In genomic region chr8:88537998-88538975, GRCm38 (mm10) we compare ENCODE assay signal across 9 mouse cellular contexts. TPM values are rescaled to one million over a fixed set of nuclear protein-coding genes. Genes with fewer than 3 reads are reported as not detected.
DNase-seq lines count a peak whose midpoint lies in the region; ATAC-seq and TF ChIP-seq lines count a peak whose summit lies in the region.
"Had no signal": no experiment of that assay in that cellular context is flagged by ENCODE, and none has a peak within 500 bp of the region (broad histone marks: within the 10 kb centered on the region; RNA-seq: fewer than 3 reads in every experiment).

No protein-coding gene starts in this region.

- no peak for TF ChIP-seq CTCF in kidney, postnatal 0 days (IDR thresholded peaks at IDR 0.05; ENCODE audit: low read depth)

- WGBS in heart, embryonic 15.5 days, result 47% methylated on average over 19 of the region's 19 CpGs
- 29% methylated on average over 19 of the region's 19 CpGs for WGBS in kidney, postnatal 0 days
- WGBS in midbrain, embryonic 14.5 days, result 71% methylated on average over 19 of the region's 19 CpGs

- DNase-seq in layer of hippocampus, adult 18-20 months (ENCODE audit: low spot score in 2 of 2), result peak; percentile 13 to 31
- DNase-seq in layer of hippocampus, adult 9-11 months, result no peak
- DNase-seq in kidney, postnatal 0 days (ENCODE audit: low spot score), result peak; percentile 83
- peak; percentile 63 for DNase-seq in ovary, postnatal 36 days (ENCODE audit: low spot score)
- no peak for DNase-seq in midbrain, embryonic 14.5 days
- DNase-seq in cerebellum, postnatal 10 days, result no peak

- no peaks in the 10 kb centered on the region for H3K36me3 ChIP-seq in heart, embryonic 15.5 days
- no peaks in the 10 kb centered on the region for H3K36me3 ChIP-seq in kidney, postnatal 0 days (ENCODE audit: insufficient read depth, low read length)
- 0 out of 2 replicates have a peak, but pooled peaks cover 3% of the 10 kb centered on the region for H3K36me3 ChIP-seq in midbrain, embryonic 14.5 days (ENCODE audit: control insufficient read depth, insufficient read depth, low read length)

- ATAC-seq in heart, embryonic 15.5 days (replicated peaks; ENCODE audit: insufficient number of reproducible peaks, insufficient read depth, low FRiP score, low read depth), result no peak
- ATAC-seq in kidney, postnatal 0 days (replicated peaks; ENCODE audit: low FRiP score, low read depth), result no peak; the same call in 1 of the 2 replicates
- ATAC-seq in midbrain, embryonic 14.5 days (ENCODE audit: low FRiP score, low TSS enrichment), result no peak
- no peak for ATAC-seq in megakaryocyte-erythroid progenitor cell, adult 5-6 weeks (replicated peaks; ENCODE audit: low FRiP score, low TSS enrichment, poor library complexity, severe bottlenecking)
- ATAC-seq: Patski had no signal

- no peaks in the 10 kb centered on the region for H3K27me3 ChIP-seq in heart, embryonic 15.5 days
- no peaks in the 10 kb centered on the region for H3K27me3 ChIP-seq in kidney, postnatal 0 days (ENCODE audit: insufficient read depth, low read length)
- H3K27me3 ChIP-seq in midbrain, embryonic 14.5 days (ENCODE audit: control insufficient read depth, insufficient read depth, low read length), result no peaks in the 10 kb centered on the region

- H3K4me3 ChIP-seq in heart, embryonic 15.5 days, result no peak overlapping the region
- no peak overlapping the region for H3K4me3 ChIP-seq in kidney, postnatal 0 days (replicated peaks; ENCODE audit: low read depth, low read length)
- no peak overlapping the region for H3K4me3 ChIP-seq in midbrain, embryonic 14.5 days (replicated peaks; ENCODE audit: low read depth, low read length)

- H3K4me1 ChIP-seq in heart, embryonic 15.5 days (replicated peaks), result peaks cover 37% of the 10 kb centered on the region
- peaks cover 7% of the 10 kb centered on the region; the same call in 1 of the 2 replicates for H3K4me1 ChIP-seq in kidney, postnatal 0 days (replicated peaks; ENCODE audit: insufficient read depth, low read length)
- H3K4me1 ChIP-seq in midbrain, embryonic 14.5 days (ENCODE audit: control insufficient read depth, insufficient read depth, low read length), result no peaks in the 10 kb centered on the region

- H3K9me3 ChIP-seq in heart, embryonic 15.5 days (replicated peaks), result no peaks in the 10 kb centered on the region
- H3K9me3 ChIP-seq in kidney, postnatal 0 days (replicated peaks; ENCODE audit: low read length), result no peaks in the 10 kb centered on the region
- no peaks in the 10 kb centered on the region for H3K9me3 ChIP-seq in midbrain, embryonic 14.5 days (ENCODE audit: control insufficient read depth, low read length)

- peak overlapping the region; percentile 62 for H3K27ac ChIP-seq in heart, embryonic 15.5 days
- 0 out of 2 replicates have a peak overlapping the region, but pooled peaks have one; percentile 43 for H3K27ac ChIP-seq in kidney, postnatal 0 days
- no peak overlapping the region for H3K27ac ChIP-seq in midbrain, embryonic 14.5 days (replicated peaks; ENCODE audit: low read depth, low read length)

- H3K4me2 ChIP-seq in heart, embryonic 15.5 days, result peak overlapping the region; percentile 23
- no peak overlapping the region for H3K4me2 ChIP-seq in kidney, postnatal 0 days (ENCODE audit: low read length)
- no peak overlapping the region for H3K4me2 ChIP-seq in midbrain, embryonic 14.5 days (ENCODE audit: low read length)

- no peak overlapping the region for H3K9ac ChIP-seq in heart, embryonic 15.5 days
- H3K9ac ChIP-seq in kidney, postnatal 0 days (ENCODE audit: low read depth, low read length), result no peak overlapping the region
- no peak overlapping the region for H3K9ac ChIP-seq in midbrain, embryonic 14.5 days (replicated peaks; ENCODE audit: low read length)

RNA-seq across cellular contexts. Expression of gene Nkd1, which starts 17.1 kb away (rescaled TPM):
- 1 to 10 TPM; 8.2 to 9.0 TPM for total RNA-seq in layer of hippocampus, adult 18-20 months (2021)
- polyA plus RNA-seq in heart, embryonic 15.5 days (2015; fragmentation: Nextera tagmentation; extraction: Ambion mirVana), result 14.6 and 19.5 TPM in 2 replicates
- polyA plus RNA-seq in kidney, postnatal 0 days (2015; fragmentation: Nextera tagmentation; extraction: Ambion mirVana), result 64.6 and 68.1 TPM in 2 replicates
- polyA plus RNA-seq in midbrain, embryonic 14.5 days (2014; fragmentation: Nextera tagmentation; extraction: Ambion mirVana), result 46.2 and 66.4 TPM in 2 replicates
- total RNA-seq in megakaryocyte-erythroid progenitor cell, adult 5-6 weeks (2014; fragmentation: Nextera tagmentation), result not detected in 2 replicates
- total RNA-seq in megakaryocyte-erythroid progenitor cell, adult 5-6 weeks (2017), result not detected in 2 replicates

Comparison
In these comparisons a context has a peak if more than half of its experiments do, and no peak if none do; other contexts are left out.
1. DNase-seq: peak in layer of hippocampus, adult 18-20 months (2 of 2), kidney, postnatal 0 days (single experiment) and ovary, postnatal 36 days (single experiment); none in layer of hippocampus, adult 9-11 months (single experiment), midbrain, embryonic 14.5 days (single experiment) and cerebellum, postnatal 10 days (0 of 2).